Mouse (Mus musculus) brain, embryonic 14.5 days (tissue): Measurements from ENCODE around the gene Per2.

Experiments
- CTCF ChIP-seq: fragments of 200-500 bp; IDR thresholded peaks from 2 replicates; pipeline ENCODE4 v1.5.1; 2012; ENCODE audit warnings: inconsistent platforms, mild to moderate bottlenecking, moderate library complexity, borderline replicate concordance; ENCODE audit not compliant: insufficient read depth, insufficient read length; ENCODE audit errors: extremely low read depth
- POLR2A ChIP-seq: fragments of 200-500 bp; IDR thresholded peaks from 2 replicates; pipeline ENCODE4 v1.6.1; 2012; ENCODE audit warnings: mild to moderate bottlenecking, inconsistent platforms, borderline replicate concordance; ENCODE audit not compliant: poor library complexity, insufficient read depth, insufficient read length, severe bottlenecking; ENCODE audit errors: extremely low read depth

- peak; percentile 81 for TF ChIP-seq CTCF
- no peak for TF ChIP-seq POLR2A
Measured at GRCm38 (mm10) chr1:91483304-91484010, 24.3 kb upstream of the Per2 start.
